Mouse (Mus musculus) 416B (cell line): Measurements from ENCODE around the gene Dmbx1.

Experiments
- DNase-seq: peaks from one replicate; pipeline ENCODE4 v3.0.0; 2011; ENCODE audit warnings: low read depth

Gene Dmbx1

GRCm38 (mm10) chr4:115940681-115941080, 955 bp upstream of the Dmbx1 start:
- DNase-seq: no peak

- no peak for DNase-seq
These were observed 1.2 kb downstream of the Dmbx1 start for GRCm38 (mm10) chr4:115938276-115939160.

- no peak for DNase-seq
These were observed 2.4 kb downstream of the Dmbx1 start for GRCm38 (mm10) chr4:115937061-115937976.

- no peak for DNase-seq
These were observed 3.1 kb downstream of the Dmbx1 start for GRCm38 (mm10) chr4:115936646-115937045.

- no peak for DNase-seq
These were observed 3.7 kb downstream of the Dmbx1 start for GRCm38 (mm10) chr4:115935835-115936581.

GRCm38 (mm10) chr4:115931556-115932088, 8.1 kb downstream of the Dmbx1 start:
- no peak for DNase-seq

- no peak for DNase-seq
These were observed 12.1 kb downstream of the Dmbx1 start for GRCm38 (mm10) chr4:115927637-115928036.

- DNase-seq: no peak
These were observed 16.4 kb downstream of the Dmbx1 start for GRCm38 (mm10) chr4:115923262-115923880.

GRCm38 (mm10) chr4:115922688-115923087, 17.0 kb downstream of the Dmbx1 start:
- peak; percentile 55 for DNase-seq

GRCm38 (mm10) chr4:115919911-115920310, 19.8 kb downstream of the Dmbx1 start:
- DNase-seq: no peak

- DNase-seq: no peak
These were observed 28.1 kb downstream of the Dmbx1 start for GRCm38 (mm10) chr4:115911586-115911985.

GRCm38 (mm10) chr4:115908641-115909040, 31.1 kb downstream of the Dmbx1 start:
- no peak for DNase-seq

GRCm38 (mm10) chr4:115907994-115908393, 31.7 kb downstream of the Dmbx1 start:
- DNase-seq: no peak

- DNase-seq: no peak
These were observed 32.9 kb downstream of the Dmbx1 start for GRCm38 (mm10) chr4:115906791-115907190.

- no peak for DNase-seq
These were observed 34.0 kb downstream of the Dmbx1 start for GRCm38 (mm10) chr4:115905701-115906100.

- DNase-seq: no peak
These were observed 35.4 kb downstream of the Dmbx1 start for GRCm38 (mm10) chr4:115904375-115904774.

GRCm38 (mm10) chr4:115902816-115903215, 36.9 kb downstream of the Dmbx1 start:
- peak; percentile 75 for DNase-seq

- no peak for DNase-seq
These were observed 41.7 kb downstream of the Dmbx1 start for GRCm38 (mm10) chr4:115897901-115898631.

- no peak for DNase-seq
These were observed 45.4 kb downstream of the Dmbx1 start for GRCm38 (mm10) chr4:115894281-115894680.

- no peak for DNase-seq
These were observed 49.2 kb downstream of the Dmbx1 start, which contains the start of gene 6430628N08Rik for GRCm38 (mm10) chr4:115890553-115890952. TSS of gene 6430628N08Rik (plus strand) at chr4:115890665.
